Mouse (Mus musculus): ENCODE data around the gene Rspo3. TPM values are rescaled to one million over a fixed set of nuclear protein-coding genes. Genes with fewer than 3 reads are reported as not detected.

The Rspo3 gene
- total RNA-seq (2012; rRNA removed) (not detected in 2 replicates), polyA plus RNA-seq (2012; ENCODE audit: insufficient read depth in 1 of 2, insufficient read length in 2 of 2, low read depth in 1 of 2, low replicate concordance in 2 of 2, missing spikeins in 1 of 2) (not detected)

DNA sequence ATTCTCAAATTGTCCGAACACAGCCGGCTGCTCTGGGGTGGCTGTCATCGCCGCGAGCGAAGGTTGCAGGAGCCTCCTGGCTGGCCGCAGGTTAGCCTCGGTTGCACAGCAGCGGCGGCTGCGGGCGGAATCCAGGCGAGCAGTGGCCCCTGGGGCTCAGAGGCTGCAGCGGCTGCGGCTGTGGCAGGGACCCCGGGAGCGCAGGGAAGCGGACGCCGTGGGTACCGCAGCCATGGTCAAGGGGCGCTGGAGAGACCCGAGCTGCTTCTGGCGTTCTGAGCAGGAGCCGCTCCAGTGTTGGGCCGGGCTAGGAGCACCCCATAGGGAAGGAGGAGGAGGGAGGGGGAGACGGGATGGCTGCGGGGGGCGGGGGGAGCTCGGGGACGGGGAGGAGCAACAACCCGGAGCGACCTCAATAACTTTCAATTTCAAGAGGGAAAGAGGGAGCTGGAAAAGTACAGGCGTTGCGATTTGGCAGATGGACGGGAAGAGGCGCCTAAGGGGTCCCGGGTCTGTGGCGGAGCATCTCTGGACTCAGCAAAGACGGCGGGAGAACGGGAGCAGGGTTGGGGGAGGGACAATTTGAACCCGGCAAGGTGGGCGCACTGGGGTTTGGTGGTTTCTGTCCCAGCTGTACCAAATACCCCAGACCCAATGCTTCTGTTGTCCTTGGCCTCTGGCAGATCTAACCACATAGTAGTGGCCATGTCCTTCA is at the start of gene Rspo3:
Rspo3 (minus strand) TSS at position 322 of the 715 bp plus-strand sequence.
- no peak within 1 kb of the TSS for H3K9ac ChIP-seq (ENCODE audit: control insufficient read depth, low read depth, low read length, poor library complexity, severe bottlenecking)
- no peaks in the 10 kb centered on the region for H3K27me3 ChIP-seq (ENCODE audit: control insufficient read depth in 1 of 2, insufficient read depth in 2 of 2, low read length in 2 of 2)
- H3K79me2 ChIP-seq (ENCODE audit: control insufficient read depth, insufficient read depth, low read length, poor library complexity) = no peaks in the 10 kb centered on the region
- H3K4me3 ChIP-seq (ENCODE audit: control insufficient read depth in 1 of 2, insufficient read depth in 1 of 2, low read depth in 2 of 2, low read length in 2 of 2) = no peak within 1 kb of the TSS
- no peak for TF ChIP-seq CTCF (IDR thresholded peaks at IDR 0.05 in 2 of 3, conservative IDR thresholded peaks at IDR 0.05 in 1 of 3; ENCODE audit: control insufficient read depth in 1 of 3, insufficient read depth in 1 of 3, low read depth in 2 of 3, low read length in 3 of 3, poor library complexity in 1 of 3, severe bottlenecking in 1 of 3)
- no peak for TF ChIP-seq ETS1 (IDR thresholded peaks at IDR 0.05; ENCODE audit: low read depth, low read length)
- no peak for TF ChIP-seq EP300 (IDR thresholded peaks at IDR 0.05; ENCODE audit: low read depth in 1 of 2, low read length in 2 of 2)
- TF ChIP-seq JUND (IDR thresholded peaks at IDR 0.05; ENCODE audit: low read depth, low read length) = no peak
- no peak for TF ChIP-seq TAL1 (IDR thresholded peaks at IDR 0.05; ENCODE audit: low read length)
- TF ChIP-seq ZNF384 (IDR thresholded peaks at IDR 0.05; ENCODE audit: low read depth, low read length) = no peak
- TF ChIP-seq E2F4 (IDR thresholded peaks at IDR 0.05; ENCODE audit: borderline replicate concordance, low read depth, low read length) = no peak
- no peak for TF ChIP-seq CHD2 (IDR thresholded peaks at IDR 0.05; ENCODE audit: low read length)
- TF ChIP-seq GABPA (IDR thresholded peaks at IDR 0.05; ENCODE audit: low read depth, low read length) = no peak
- TF ChIP-seq ZC3H11A (IDR thresholded peaks at IDR 0.05; ENCODE audit: low read depth, low read length) = no peak
- no peak for TF ChIP-seq MYB (IDR thresholded peaks at IDR 0.05; ENCODE audit: low read depth, low read length)
- no peaks in the 10 kb centered on the region for H3K36me3 ChIP-seq (ENCODE audit: control insufficient read depth in 1 of 2, insufficient read depth in 2 of 2, low read length in 2 of 2)
- H3K9me3 ChIP-seq (replicated peaks; ENCODE audit: insufficient read depth, low read length) = no peaks in the 10 kb centered on the region
- H3K27ac ChIP-seq (ENCODE audit: control insufficient read depth, low read depth, low read length) = no peak within 1 kb of the TSS
- H3K4me1 ChIP-seq (ENCODE audit: control insufficient read depth in 1 of 2, insufficient read depth in 2 of 2, low read length in 2 of 2) = no peaks in the 10 kb centered on the region
- no peak for DNase-seq (ENCODE audit: low read depth, low spot score)

- Histone ChIP-seq H3K79me2 (ENCODE audit: control insufficient read depth, insufficient read depth, low read length, poor library complexity) (no peaks in the 10 kb centered on the region), H3K27ac (ENCODE audit: control insufficient read depth, low read depth, low read length) (no peak overlapping the region), H3K4me1 (ENCODE audit: control insufficient read depth in 1 of 2, insufficient read depth in 2 of 2, low read length in 2 of 2) (no peaks in the 10 kb centered on the region), H3K36me3 (ENCODE audit: control insufficient read depth in 1 of 2, insufficient read depth in 2 of 2, low read length in 2 of 2) (no peaks in the 10 kb centered on the region), H3K4me3 (ENCODE audit: control insufficient read depth in 1 of 2, insufficient read depth in 1 of 2, low read depth in 2 of 2, low read length in 2 of 2) (no peak overlapping the region), H3K9me3 (replicated peaks; ENCODE audit: insufficient read depth, low read length) (no peaks in the 10 kb centered on the region), H3K27me3 (ENCODE audit: control insufficient read depth in 1 of 2, insufficient read depth in 2 of 2, low read length in 2 of 2) (no peaks in the 10 kb centered on the region), H3K9ac (ENCODE audit: control insufficient read depth, low read depth, low read length, poor library complexity, severe bottlenecking) (no peak overlapping the region)
- no peak for DNase-seq (ENCODE audit: low read depth, low spot score)
- TF ChIP-seq POLR2A (IDR thresholded peaks at IDR 0.05; ENCODE audit: control insufficient read depth in 1 of 2, insufficient read depth in 1 of 2, low read depth in 1 of 2, low read length in 2 of 2, poor library complexity in 1 of 2) (no peak), MYB (IDR thresholded peaks at IDR 0.05; ENCODE audit: low read depth, low read length) (no peak), ZMIZ1 (IDR thresholded peaks at IDR 0.05; ENCODE audit: low read depth, low read length) (no peak), SIN3A (IDR thresholded peaks at IDR 0.05; ENCODE audit: low read length) (no peak)
Observed at GRCm38 (mm10) chr10:29581940-29582339, 46.3 kb upstream of the Rspo3 start.

DNA sequence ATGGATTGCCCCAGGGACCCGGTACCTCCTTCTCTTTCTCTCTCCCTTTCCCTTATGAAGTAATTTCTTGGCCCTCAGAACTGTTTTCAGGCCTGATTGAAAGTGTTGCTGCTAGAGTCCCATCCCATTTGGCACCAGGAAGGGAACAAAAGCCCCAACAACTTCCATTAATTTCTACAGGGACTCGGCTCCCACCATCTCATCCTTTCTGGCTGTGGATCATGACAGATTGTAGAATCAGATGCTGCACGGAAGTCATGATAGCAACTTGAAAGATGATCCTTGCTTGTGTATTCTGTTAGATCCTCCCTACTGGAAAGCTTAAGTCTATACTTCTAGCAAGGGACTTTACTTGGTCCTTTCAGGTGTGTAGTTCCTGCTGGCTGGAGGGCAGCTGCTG is 45.8 kb upstream of the Rspo3 start:
- H3K36me3 ChIP-seq (ENCODE audit: control insufficient read depth in 1 of 2, insufficient read depth in 2 of 2, low read length in 2 of 2) = no peaks in the 10 kb centered on the region
- H3K4me3 ChIP-seq (ENCODE audit: control insufficient read depth in 1 of 2, insufficient read depth in 1 of 2, low read depth in 2 of 2, low read length in 2 of 2) = no peak overlapping the region
- H3K9ac ChIP-seq (ENCODE audit: control insufficient read depth, low read depth, low read length, poor library complexity, severe bottlenecking) = no peak overlapping the region
- no peaks in the 10 kb centered on the region for H3K79me2 ChIP-seq (ENCODE audit: control insufficient read depth, insufficient read depth, low read length, poor library complexity)
- no peak overlapping the region for H3K27ac ChIP-seq (ENCODE audit: control insufficient read depth, low read depth, low read length)
- no peak for TF ChIP-seq TBP (IDR thresholded peaks at IDR 0.05; ENCODE audit: low read depth, low read length)
- no peak for TF ChIP-seq NRF1 (IDR thresholded peaks at IDR 0.05; ENCODE audit: insufficient read depth, low read depth, low read length, poor library complexity, severe bottlenecking)
- TF ChIP-seq RCOR1 (IDR thresholded peaks at IDR 0.05; ENCODE audit: low read depth, low read length) = no peak
- TF ChIP-seq POLR2AphosphoS5 (IDR thresholded peaks at IDR 0.05; ENCODE audit: borderline replicate concordance, low read depth, low read length) = no peak
- TF ChIP-seq MAX (IDR thresholded peaks at IDR 0.05; ENCODE audit: low read length) = no peak
- no peak for TF ChIP-seq GABPA (IDR thresholded peaks at IDR 0.05; ENCODE audit: low read depth, low read length)
- TF ChIP-seq MAZ (IDR thresholded peaks at IDR 0.05; ENCODE audit: low read depth, low read length) = no peak
- no peak for TF ChIP-seq KAT2A (conservative IDR thresholded peaks at IDR 0.05; ENCODE audit: low read depth, low read length)
- no peaks in the 10 kb centered on the region for H3K9me3 ChIP-seq (replicated peaks; ENCODE audit: insufficient read depth, low read length)
- no peaks in the 10 kb centered on the region for H3K4me1 ChIP-seq (ENCODE audit: control insufficient read depth in 1 of 2, insufficient read depth in 2 of 2, low read length in 2 of 2)
- no peak for DNase-seq (ENCODE audit: low read depth, low spot score)
- no peaks in the 10 kb centered on the region for H3K27me3 ChIP-seq (ENCODE audit: control insufficient read depth in 1 of 2, insufficient read depth in 2 of 2, low read length in 2 of 2)
